Mouse (Mus musculus) heart, adult 2 months (tissue): ENCODE data around the gene Rundc1.

ENCODE experiments used
- CTCF ChIP-seq: fragments of 200-600 bp; IDR thresholded peaks from 2 replicates; pipeline ENCODE4 v1.8.1; 2022; ENCODE audit warnings: antibody characterized with exemption, mild to moderate bottlenecking, moderate library complexity
- EP300 ChIP-seq: fragments of 200-500 bp; IDR thresholded peaks from 2 replicates; pipeline ENCODE4 v1.6.1; 2011; ENCODE audit warnings: low read depth, low read length, control low read depth; ENCODE audit not compliant: insufficient read depth
- POLR2A ChIP-seq: fragments of 200-500 bp; IDR thresholded peaks from 2 replicates; pipeline ENCODE4 v1.6.1; 2011; ENCODE audit warnings: mild to moderate bottlenecking, low read depth, low read length, control low read depth; ENCODE audit not compliant: insufficient read depth

DNA sequence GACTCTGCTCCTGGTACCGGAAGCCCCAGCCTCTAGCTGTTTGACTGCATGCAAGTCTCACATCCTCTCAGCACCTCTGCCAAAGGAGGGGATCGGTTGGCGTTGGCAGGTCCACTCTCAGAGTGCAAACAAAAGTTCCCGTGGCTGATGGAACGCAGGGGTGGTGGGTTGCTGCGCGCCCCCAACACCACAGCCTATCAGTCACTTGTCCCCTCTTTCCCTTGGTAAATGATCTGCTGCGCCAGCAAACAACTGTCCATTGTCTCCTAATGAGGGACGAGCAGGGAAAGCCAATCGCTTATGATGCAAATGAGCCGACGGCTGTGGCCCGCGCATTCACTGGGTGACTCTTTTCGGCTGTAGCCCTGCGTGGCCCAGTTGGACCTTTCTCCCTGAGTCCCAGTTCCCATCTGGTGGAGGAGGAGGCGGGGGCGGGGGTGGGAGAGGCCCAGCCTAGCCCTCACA is 54.3 kb downstream of the Rundc1 start:
- TF ChIP-seq POLR2A (no peak), CTCF (no peak), EP300 (no peak)
